Mouse (Mus musculus) heart, embryonic 12.5 days (tissue): ENCODE measurements around the gene Tff1. TPM values are rescaled to one million over a fixed set of nuclear protein-coding genes. Genes with fewer than 3 reads are reported as not detected.

Experiments used
- ATAC-seq: fragments of 200-750 bp; cut with Nextera tagmentation; 2 replicates; pipeline ENCODE4 v1.8.0; 2017; ENCODE audit warnings: moderate TSS enrichment, moderate library complexity; ENCODE audit not compliant: insufficient number of reproducible peaks, low FRiP score
- H3K27ac ChIP-seq: fragments of 300-500 bp; sonication (generic); 2 replicates; pipeline ENCODE4 v1.5.1; 2016; ENCODE audit warnings: mild to moderate bottlenecking, moderate library complexity; ENCODE audit not compliant: poor library complexity, severe bottlenecking
- H3K27me3 ChIP-seq: fragments of 300-500 bp; sonication (generic); replicated peaks from 2 replicates; pipeline ENCODE4 v1.6.1; 2016; ENCODE audit warnings: mild to moderate bottlenecking, moderate library complexity
- H3K36me3 ChIP-seq: fragments of 300-500 bp; sonication (generic); 2 replicates; pipeline ENCODE4 v1.6.1; 2016; ENCODE audit warnings: mild to moderate bottlenecking, moderate library complexity
- H3K4me1 ChIP-seq: fragments of 300-500 bp; sonication (generic); replicated peaks from 2 replicates; pipeline ENCODE4 v1.6.1; 2016; ENCODE audit warnings: mild to moderate bottlenecking
- H3K4me2 ChIP-seq: fragments of 300-500 bp; sonication (generic); 2 replicates; pipeline ENCODE4 v1.6.1; 2016; ENCODE audit warnings: mild to moderate bottlenecking, moderate library complexity
- H3K4me3 ChIP-seq: fragments of 300-500 bp; sonication (generic); 2 replicates; pipeline ENCODE4 v1.5.1; 2016; ENCODE audit warnings: mild to moderate bottlenecking
- H3K9ac ChIP-seq: fragments of 300-500 bp; sonication (generic); 2 replicates; pipeline ENCODE4 v1.6.1; 2016; ENCODE audit warnings: mild to moderate bottlenecking, moderate library complexity
- H3K9me3 ChIP-seq: fragments of 300-500 bp; sonication (generic); replicated peaks from 2 replicates; pipeline ENCODE4 v1.6.1; 2016; ENCODE audit warnings: mild to moderate bottlenecking, moderate library complexity
- WGBS: fragments of 180-500 bp; shearing (Covaris S2); methylation state at CpG from one replicate; pipeline ENCODE4 v1.1.7; 2016; 5-methylcytosine and 5-hydroxymethylcytosine counted together
- polyA plus RNA-seq: library from polyadenylated mRNA; unstranded; fragments of >200 nt; fragmentation: Nextera tagmentation; extraction: Ambion mirVana; gene quantifications from 2 replicates; pipeline ENCODE4 v1.2.1, GENCODE M21; 2016

Tff1 gene
- polyA plus RNA-seq, 1 experiment from 2014 or later = not detected

- peaks cover 16% of the 10 kb centered on the region for H3K27me3 ChIP-seq
- H3K9ac ChIP-seq = no peak within 1 kb of the TSS
- ATAC-seq = no peak
- 35% methylated on average over 2 of the region's 2 CpGs for WGBS
- no peak within 1 kb of the TSS for H3K4me3 ChIP-seq
- no peaks in the 10 kb centered on the region for H3K9me3 ChIP-seq
- no peaks in the 10 kb centered on the region for H3K4me1 ChIP-seq
- H3K36me3 ChIP-seq = no peaks in the 10 kb centered on the region
- no peak within 1 kb of the TSS for H3K4me2 ChIP-seq
- H3K27ac ChIP-seq = no peak within 1 kb of the TSS
These were observed 35.6 kb downstream of the Tff1 start, which contains the start of gene Tff3 for GRCm38 (mm10) chr17:31129452-31129851. Gene Tff3, minus strand, starts transcription at chr17:31129646.

GRCm38 (mm10) chr17:31128708-31129318 lies 36.3 kb downstream of the Tff1 start:
- no peaks in the 10 kb centered on the region for H3K4me1 ChIP-seq
- H3K36me3 ChIP-seq = no peaks in the 10 kb centered on the region
- 70% methylated on average over 9 of the region's 9 CpGs for whole genome bisulfite sequencing
- H3K27me3 ChIP-seq = peaks cover 13% of the 10 kb centered on the region
- no peak overlapping the region for H3K4me2 ChIP-seq
- no peaks in the 10 kb centered on the region for H3K9me3 ChIP-seq
- no peak overlapping the region for H3K4me3 ChIP-seq
- no peak for ATAC-seq
- no peak overlapping the region for H3K27ac ChIP-seq
- H3K9ac ChIP-seq = no peak overlapping the region

- H3K4me2 ChIP-seq = no peak overlapping the region
- no peak overlapping the region for H3K27ac ChIP-seq
- H3K27me3 ChIP-seq = peaks cover 12% of the 10 kb centered on the region
- no peaks in the 10 kb centered on the region for H3K9me3 ChIP-seq
- H3K4me1 ChIP-seq = no peaks in the 10 kb centered on the region
- no peak overlapping the region for H3K9ac ChIP-seq
- no peak for ATAC-seq
- WGBS = 29% methylated on average over 9 of the region's 9 CpGs
- H3K4me3 ChIP-seq = no peak overlapping the region
- no peaks in the 10 kb centered on the region for H3K36me3 ChIP-seq
These were observed 39.4 kb downstream of the Tff1 start for GRCm38 (mm10) chr17:31125548-31126266.

GRCm38 (mm10) chr17:31121975-31122374 lies 43.1 kb downstream of the Tff1 start:
- ATAC-seq = no peak
- Histone ChIP-seq H3K9me3 (no peaks in the 10 kb centered on the region), H3K27ac (no peak overlapping the region), H3K4me1 (no peaks in the 10 kb centered on the region), H3K4me2 (no peak overlapping the region), H3K9ac (no peak overlapping the region), H3K36me3 (no peaks in the 10 kb centered on the region), H3K27me3 (peaks cover 3% of the 10 kb centered on the region; the same call in 1 of the 2 replicates), H3K4me3 (no peak overlapping the region)
- WGBS = 8% methylated on average over 8 of the region's 8 CpGs

GRCm38 (mm10) chr17:31119429-31119828 lies 45.6 kb downstream of the Tff1 start:
- Histone ChIP-seq H3K4me1 (no peaks in the 10 kb centered on the region), H3K4me2 (no peak overlapping the region), H3K27ac (no peak overlapping the region), H3K9ac (no peak overlapping the region), H3K4me3 (no peak overlapping the region), H3K27me3 (no peaks in the 10 kb centered on the region; the same call in 1 of the 2 replicates), H3K9me3 (no peaks in the 10 kb centered on the region), H3K36me3 (no peaks in the 10 kb centered on the region)
- 6% methylated on average over 7 of the region's 7 CpGs for WGBS
- peak; percentile 22; the same call in 1 of the 2 replicates for ATAC-seq

GRCm38 (mm10) chr17:31117946-31118345 lies 47.1 kb downstream of the Tff1 start:
- ATAC-seq = no peak
- WGBS = 84% methylated on average over 5 of the region's 5 CpGs
- no peak overlapping the region for H3K9ac ChIP-seq
- no peaks in the 10 kb centered on the region for H3K9me3 ChIP-seq
- H3K4me1 ChIP-seq = no peaks in the 10 kb centered on the region
- no peak overlapping the region for H3K4me2 ChIP-seq
- H3K36me3 ChIP-seq = no peaks in the 10 kb centered on the region
- H3K27ac ChIP-seq = no peak overlapping the region
- H3K4me3 ChIP-seq = no peak overlapping the region
- H3K27me3 ChIP-seq = no peaks in the 10 kb centered on the region; the same call in 1 of the 2 replicates

GRCm38 (mm10) chr17:31116063-31116462 lies 49.0 kb downstream of the Tff1 start:
- H3K9ac ChIP-seq = no peak overlapping the region
- H3K4me1 ChIP-seq = no peaks in the 10 kb centered on the region
- H3K4me2 ChIP-seq = no peak overlapping the region
- H3K4me3 ChIP-seq = no peak overlapping the region
- no peaks in the 10 kb centered on the region for H3K36me3 ChIP-seq
- 45% methylated on average over 6 of the region's 6 CpGs for WGBS
- no peaks in the 10 kb centered on the region for H3K9me3 ChIP-seq
- no peak for ATAC-seq
- no peak overlapping the region for H3K27ac ChIP-seq
- no peaks in the 10 kb centered on the region; the same call in 1 of the 2 replicates for H3K27me3 ChIP-seq

GRCm38 (mm10) chr17:31113191-31113856 lies 51.8 kb downstream of the Tff1 start:
- Histone ChIP-seq H3K27me3 (no peaks in the 10 kb centered on the region), H3K4me1 (no peaks in the 10 kb centered on the region), H3K9me3 (no peaks in the 10 kb centered on the region), H3K36me3 (peaks cover 4% of the 10 kb centered on the region; the same call in 1 of the 2 replicates), H3K27ac (no peak overlapping the region), H3K4me2 (no peak overlapping the region), H3K4me3 (no peak overlapping the region), H3K9ac (no peak overlapping the region)
- 73% methylated on average over 9 of the region's 9 CpGs for WGBS
- ATAC-seq = no peak

Other genes with a start within 250 kb of the Tff1 start
- gene Umodl1, start 210.6 kb downstream of the Tff1 start, polyA plus RNA-seq = not detected in 2 replicates
- gene Abcg1, start 107.6 kb downstream of the Tff1 start, polyA plus RNA-seq = 5.5 and 6.6 TPM in 2 replicates
- not detected in 2 replicates for gene Tff3, start 35.6 kb downstream of the Tff1 start, polyA plus RNA-seq
- not detected in 2 replicates for gene Tff2, start 21.0 kb downstream of the Tff1 start, polyA plus RNA-seq
- not detected in 2 replicates for gene Tmprss3, start 33.7 kb upstream of the Tff1 start, polyA plus RNA-seq
- 0.46 and 0.80 TPM in 2 replicates for gene Ubash3a, start 42.6 kb upstream of the Tff1 start, polyA plus RNA-seq
- 1.6 and 1.8 TPM in 2 replicates for gene Rsph1, start 112.1 kb upstream of the Tff1 start, polyA plus RNA-seq
- gene Slc37a1, start 121.5 kb upstream of the Tff1 start, polyA plus RNA-seq = 5.5 TPM in 2 replicates
- 5.5 and 5.6 TPM in 2 replicates for gene Pde9a, start 220.9 kb upstream of the Tff1 start, polyA plus RNA-seq